Mouse (Mus musculus) C2C12 (cell line): Measurements from ENCODE around the gene Klf16.

Source experiments
- CEBPB ChIP-seq: IDR thresholded peaks from one replicate; pipeline ENCODE4 v1.6.1; 2011; ENCODE audit warnings: low read depth, mild to moderate bottlenecking, control low read depth, moderate library complexity
- CTCF ChIP-seq: IDR thresholded peaks from one replicate; pipeline ENCODE4 v1.5.1; 2011; ENCODE audit not compliant: control insufficient read depth, insufficient read depth, insufficient read length
- FOSL1 ChIP-seq: IDR thresholded peaks from one replicate; pipeline ENCODE4 v1.8.0; 2011; ENCODE audit warnings: mild to moderate bottlenecking, low read length; ENCODE audit not compliant: poor library complexity, insufficient read depth, severe bottlenecking
- MAX ChIP-seq: IDR thresholded peaks from one replicate; pipeline ENCODE4 v1.6.1; 2011; ENCODE audit warnings: mild to moderate bottlenecking, control low read depth
- MYOD1 ChIP-seq: IDR thresholded peaks from one replicate; pipeline ENCODE4 v1.6.1; 2011; ENCODE audit warnings: low read depth; ENCODE audit not compliant: control insufficient read depth, insufficient read length
- USF1 ChIP-seq: IDR thresholded peaks from one replicate; pipeline ENCODE4 v1.6.1; 2011; ENCODE audit warnings: low read depth, mild to moderate bottlenecking, control low read depth, moderate library complexity

DNA sequence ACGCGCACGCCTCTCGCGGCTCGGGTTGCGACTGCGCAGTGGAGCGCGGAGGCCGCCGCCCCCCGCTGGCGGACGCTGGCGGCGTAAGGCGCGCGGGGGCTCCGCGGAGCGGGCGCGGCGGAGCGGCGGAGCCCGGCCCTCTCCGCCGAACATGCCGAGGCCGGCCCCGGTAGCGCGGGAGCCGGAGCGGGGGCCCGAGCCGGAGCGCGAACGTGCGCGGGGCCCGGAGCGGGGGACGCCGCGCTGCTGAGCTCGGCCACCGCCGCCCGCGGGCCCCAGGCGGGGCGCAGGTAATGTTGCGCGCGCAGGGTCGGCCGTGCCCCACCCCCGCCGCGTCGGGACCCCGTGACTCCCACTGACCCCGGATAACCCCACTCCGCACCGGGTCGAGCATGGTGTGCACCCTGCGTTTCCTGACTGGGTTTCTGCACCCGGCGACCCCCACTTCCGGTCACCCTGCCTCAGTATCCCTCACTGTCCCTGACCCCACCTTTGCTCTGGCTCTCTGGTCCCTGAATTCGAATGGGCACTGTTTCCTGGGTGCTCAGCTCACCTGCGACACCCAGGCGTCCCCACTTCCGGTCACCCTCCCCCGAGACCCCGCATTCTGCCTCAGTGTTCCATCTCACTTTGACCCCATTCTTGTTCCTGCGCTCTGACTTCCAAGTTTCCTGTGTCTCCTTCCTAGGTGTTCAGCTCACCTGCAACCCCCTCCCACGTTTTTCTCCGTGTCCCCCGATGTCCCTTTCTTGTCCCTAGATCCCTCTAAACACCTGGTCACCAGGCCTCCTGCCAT, 45.7 kb upstream of the Klf16 start, which contains the start of gene Csnk1g2:
- TF ChIP-seq CTCF (no peak), MAX (no peak), FOSL1 (no peak), MYOD1 (no peak), USF1 (no peak), CEBPB (no peak)
